Mouse (Mus musculus): ENCODE measurements around the gene Rb1. TPM values are rescaled to one million over a fixed set of nuclear protein-coding genes. Genes with fewer than 3 reads are reported as not detected.
A peak's percentile ranks its signal among the peaks of the same experiment; 100 is the strongest.

The Rb1 gene
- 19.8 and 21.3 TPM in 2 replicates for total RNA-seq (2021)
- long read RNA-seq, full-length matches to known transcripts = 2 of 8 reads
- long read RNA-seq, partial matches to known transcripts = 1 of 8 reads
- long read RNA-seq, other reads (novel, unspliced or antisense) = 5 of 8 reads

- DNase-seq = peak; percentile 84
These were observed at the start of gene Rb1 for GRCm38 (mm10) chr14:73325456-73326381. TSS of gene Rb1 (minus strand) at chr14:73325822.

- DNase-seq = peak; percentile 49
These were observed 48.8 kb upstream of the Rb1 start for GRCm38 (mm10) chr14:73374315-73374890.

GRCm38 (mm10) chr14:73373606-73374005 is 48.0 kb upstream of the Rb1 start:
- no peak for DNase-seq

GRCm38 (mm10) chr14:73372990-73373389 is 47.4 kb upstream of the Rb1 start:
- DNase-seq = no peak

- DNase-seq = no peak
These were observed 46.0 kb upstream of the Rb1 start for GRCm38 (mm10) chr14:73371577-73371976.

- no peak for DNase-seq
These were observed 45.2 kb upstream of the Rb1 start for GRCm38 (mm10) chr14:73370695-73371372.

GRCm38 (mm10) chr14:73370078-73370670 is 44.6 kb upstream of the Rb1 start:
- no peak for DNase-seq

- DNase-seq = no peak
These were observed 44.0 kb upstream of the Rb1 start for GRCm38 (mm10) chr14:73369634-73370033.

GRCm38 (mm10) chr14:73368966-73369365 is 43.3 kb upstream of the Rb1 start:
- no peak for DNase-seq

GRCm38 (mm10) chr14:73368221-73368620 is 42.6 kb upstream of the Rb1 start:
- DNase-seq = no peak

GRCm38 (mm10) chr14:73366278-73366677 is 40.7 kb upstream of the Rb1 start:
- DNase-seq = no peak

- DNase-seq = no peak
These were observed 38.2 kb upstream of the Rb1 start for GRCm38 (mm10) chr14:73363782-73364181.

GRCm38 (mm10) chr14:73354700-73355099 is 29.1 kb upstream of the Rb1 start:
- DNase-seq = no peak

- no peak for DNase-seq
These were observed 25.5 kb upstream of the Rb1 start for GRCm38 (mm10) chr14:73351118-73351517.

- no peak for DNase-seq
These were observed 24.4 kb upstream of the Rb1 start for GRCm38 (mm10) chr14:73350029-73350428.

- no peak for DNase-seq
These were observed 23.5 kb upstream of the Rb1 start for GRCm38 (mm10) chr14:73349061-73349670.

GRCm38 (mm10) chr14:73347302-73347701 is 21.7 kb upstream of the Rb1 start:
- no peak for DNase-seq

GRCm38 (mm10) chr14:73345614-73346013 is 20.0 kb upstream of the Rb1 start:
- DNase-seq = no peak

GRCm38 (mm10) chr14:73340051-73340755 is 14.6 kb upstream of the Rb1 start:
- DNase-seq = no peak

- no peak for DNase-seq
These were observed 14.0 kb upstream of the Rb1 start for GRCm38 (mm10) chr14:73339615-73340014.

All from adrenal gland, postnatal 25 days (tissue).